Mouse (Mus musculus): Measurements from ENCODE around the gene Areg. TPM values are rescaled to one million over a fixed set of nuclear protein-coding genes. Genes with fewer than 3 reads are reported as not detected.

Areg gene
- 1.7 and 1.9 TPM in 2 replicates for polyA plus RNA-seq (2014; fragmentation: Nextera tagmentation; extraction: Ambion mirVana)

- WGBS: under 1% methylated on average over 44 of the region's 44 CpGs
- H3K27ac ChIP-seq (ENCODE audit: low read depth): no peak within 1 kb of the TSS
- ATAC-seq (ENCODE audit: insufficient read depth) (peak; percentile 86), DNase-seq (peak; percentile 63)
- no peaks in the 10 kb centered on the region for H3K9me3 ChIP-seq (ENCODE audit: low read depth, low read length)
- peak within 1 kb of the TSS; percentile 29 for H3K9ac ChIP-seq
- no peaks in the 10 kb centered on the region for H3K4me1 ChIP-seq (ENCODE audit: insufficient read depth)
- peak within 1 kb of the TSS; percentile 50 for H3K4me3 ChIP-seq (ENCODE audit: low read depth, low read length)
- peak within 1 kb of the TSS; percentile 81 for H3K4me2 ChIP-seq
- no peaks in the 10 kb centered on the region for H3K36me3 ChIP-seq (ENCODE audit: insufficient read depth)
- no peak for TF ChIP-seq CTCF (IDR thresholded peaks at IDR 0.05; ENCODE audit: low read depth)
- H3K27me3 ChIP-seq (ENCODE audit: insufficient read depth, low read length): peaks cover 25% of the 10 kb centered on the region
Measured at GRCm38 (mm10) chr5:91139446-91139873, at the start of gene Areg. Gene Areg, plus strand, starts transcription at chr5:91139599.

- 77% methylated on average over 3 of the region's 3 CpGs for WGBS
- H3K4me3 ChIP-seq (ENCODE audit: low read depth, low read length): no peak overlapping the region
- H3K27me3 ChIP-seq (ENCODE audit: insufficient read depth, low read length): no peaks in the 10 kb centered on the region
- no peak overlapping the region for H3K9ac ChIP-seq
- DNase-seq (no peak), ATAC-seq (ENCODE audit: insufficient read depth) (no peak)
- H3K27ac ChIP-seq (ENCODE audit: low read depth): no peak overlapping the region
- no peak overlapping the region for H3K4me2 ChIP-seq
- no peaks in the 10 kb centered on the region for H3K9me3 ChIP-seq (ENCODE audit: low read depth, low read length)
- no peak for TF ChIP-seq CTCF (IDR thresholded peaks at IDR 0.05; ENCODE audit: low read depth)
- H3K4me1 ChIP-seq (ENCODE audit: insufficient read depth): no peaks in the 10 kb centered on the region
- no peaks in the 10 kb centered on the region for H3K36me3 ChIP-seq (ENCODE audit: insufficient read depth)
Measured at GRCm38 (mm10) chr5:91090301-91090700, 49.1 kb upstream of the Areg start.

- H3K4me1 ChIP-seq (ENCODE audit: insufficient read depth): no peaks in the 10 kb centered on the region
- no peaks in the 10 kb centered on the region for H3K27me3 ChIP-seq (ENCODE audit: insufficient read depth, low read length)
- no peaks in the 10 kb centered on the region for H3K36me3 ChIP-seq (ENCODE audit: insufficient read depth)
- ATAC-seq (ENCODE audit: insufficient read depth): no peak
- TF ChIP-seq CTCF (IDR thresholded peaks at IDR 0.05; ENCODE audit: low read depth): no peak
- no peak overlapping the region for H3K27ac ChIP-seq (ENCODE audit: low read depth)
- no peaks in the 10 kb centered on the region for H3K9me3 ChIP-seq (ENCODE audit: low read depth, low read length)
- H3K9ac ChIP-seq: no peak overlapping the region
- no peak overlapping the region for H3K4me3 ChIP-seq (ENCODE audit: low read depth, low read length)
- WGBS: 74% methylated on average over 10 of the region's 10 CpGs
- DNase-seq: no peak
- no peak overlapping the region for H3K4me2 ChIP-seq
Measured at GRCm38 (mm10) chr5:91097911-91098614, 41.3 kb upstream of the Areg start.

- H3K4me2 ChIP-seq: no peak overlapping the region
- H3K36me3 ChIP-seq (ENCODE audit: insufficient read depth): no peaks in the 10 kb centered on the region
- ATAC-seq (ENCODE audit: insufficient read depth) (no peak), DNase-seq (no peak)
- no peak overlapping the region for H3K9ac ChIP-seq
- H3K27ac ChIP-seq (ENCODE audit: low read depth): no peak overlapping the region
- H3K4me1 ChIP-seq (ENCODE audit: insufficient read depth): no peaks in the 10 kb centered on the region
- no peak overlapping the region for H3K4me3 ChIP-seq (ENCODE audit: low read depth, low read length)
- no peaks in the 10 kb centered on the region for H3K27me3 ChIP-seq (ENCODE audit: insufficient read depth, low read length)
- 89% methylated on average over 5 of the region's 5 CpGs for WGBS
- no peaks in the 10 kb centered on the region for H3K9me3 ChIP-seq (ENCODE audit: low read depth, low read length)
- TF ChIP-seq CTCF (IDR thresholded peaks at IDR 0.05; ENCODE audit: low read depth): no peak
Measured at GRCm38 (mm10) chr5:91101742-91102141, 37.7 kb upstream of the Areg start.

- Histone ChIP-seq H3K27ac (ENCODE audit: low read depth) (no peak overlapping the region), H3K4me1 (ENCODE audit: insufficient read depth) (no peaks in the 10 kb centered on the region), H3K36me3 (ENCODE audit: insufficient read depth) (no peaks in the 10 kb centered on the region), H3K27me3 (ENCODE audit: insufficient read depth, low read length) (no peaks in the 10 kb centered on the region), H3K4me2 (no peak overlapping the region), H3K9ac (no peak overlapping the region), H3K9me3 (ENCODE audit: low read depth, low read length) (no peaks in the 10 kb centered on the region), H3K4me3 (ENCODE audit: low read depth, low read length) (no peak overlapping the region)
- DNase-seq (no peak), ATAC-seq (ENCODE audit: insufficient read depth) (no peak)
- WGBS: 67% methylated on average over 7 of the region's 7 CpGs
- TF ChIP-seq CTCF (IDR thresholded peaks at IDR 0.05; ENCODE audit: low read depth): no peak
Measured at GRCm38 (mm10) chr5:91103943-91104665, 35.3 kb upstream of the Areg start.

GRCm38 (mm10) chr5:91106248-91106647, 33.2 kb upstream of the Areg start:
- no peak for TF ChIP-seq CTCF (IDR thresholded peaks at IDR 0.05; ENCODE audit: low read depth)
- Histone ChIP-seq H3K9me3 (ENCODE audit: low read depth, low read length) (no peaks in the 10 kb centered on the region), H3K27me3 (ENCODE audit: insufficient read depth, low read length) (no peaks in the 10 kb centered on the region), H3K4me1 (ENCODE audit: insufficient read depth) (no peaks in the 10 kb centered on the region), H3K9ac (no peak overlapping the region), H3K36me3 (ENCODE audit: insufficient read depth) (no peaks in the 10 kb centered on the region), H3K4me2 (no peak overlapping the region), H3K4me3 (ENCODE audit: low read depth, low read length) (no peak overlapping the region), H3K27ac (ENCODE audit: low read depth) (no peak overlapping the region)
- WGBS: 50% methylated on average over 5 of the region's 5 CpGs
- no peak for DNase-seq
- no peak for ATAC-seq (ENCODE audit: insufficient read depth)

- H3K4me1 ChIP-seq (ENCODE audit: insufficient read depth): no peaks in the 10 kb centered on the region
- no peak for TF ChIP-seq CTCF (IDR thresholded peaks at IDR 0.05; ENCODE audit: low read depth)
- H3K27me3 ChIP-seq (ENCODE audit: insufficient read depth, low read length): no peaks in the 10 kb centered on the region
- no peaks in the 10 kb centered on the region for H3K36me3 ChIP-seq (ENCODE audit: insufficient read depth)
- no peak overlapping the region for H3K27ac ChIP-seq (ENCODE audit: low read depth)
- WGBS: 79% methylated on average over 6 of the region's 6 CpGs
- no peak for DNase-seq
- ATAC-seq (ENCODE audit: insufficient read depth): no peak
- no peak overlapping the region for H3K9ac ChIP-seq
- no peaks in the 10 kb centered on the region for H3K9me3 ChIP-seq (ENCODE audit: low read depth, low read length)
- H3K4me2 ChIP-seq: no peak overlapping the region
- no peak overlapping the region for H3K4me3 ChIP-seq (ENCODE audit: low read depth, low read length)
Measured at GRCm38 (mm10) chr5:91110023-91110670, 29.3 kb upstream of the Areg start.

All from lung, embryonic 14.5 days (tissue).